Mouse (Mus musculus): ENCODE results near the gene Col23a1.
A peak's percentile ranks its signal among the peaks of the same experiment; 100 is the strongest.
"Not testable (repeated sequence)": the region's sequence is repeated elsewhere in the genome, so short reads cannot be mapped to it uniquely, and the experiment has no call there.

Gene Col23a1

DNA sequence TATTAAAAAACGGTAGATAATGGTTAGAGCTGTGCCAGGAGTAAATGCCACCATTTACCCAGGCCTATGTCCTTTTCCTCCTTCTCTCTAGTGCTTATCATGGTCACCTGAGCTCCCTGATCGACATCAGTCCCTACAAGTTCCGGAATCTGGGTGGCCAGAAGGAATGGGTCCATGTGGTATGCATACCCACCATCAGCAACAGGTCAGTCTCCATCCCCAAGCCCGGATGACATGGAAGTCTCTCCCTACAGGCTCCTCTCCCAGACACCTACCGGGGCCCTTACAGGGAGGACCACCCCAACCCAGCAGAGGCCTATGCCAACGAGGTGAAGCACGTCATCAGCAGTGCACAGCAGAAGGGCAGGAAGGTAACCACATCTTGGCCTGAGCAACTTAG lies 302.2 kb downstream of the Col23a1 start:
- DNase-seq (ENCODE audit: low read depth): no peak

DNA sequence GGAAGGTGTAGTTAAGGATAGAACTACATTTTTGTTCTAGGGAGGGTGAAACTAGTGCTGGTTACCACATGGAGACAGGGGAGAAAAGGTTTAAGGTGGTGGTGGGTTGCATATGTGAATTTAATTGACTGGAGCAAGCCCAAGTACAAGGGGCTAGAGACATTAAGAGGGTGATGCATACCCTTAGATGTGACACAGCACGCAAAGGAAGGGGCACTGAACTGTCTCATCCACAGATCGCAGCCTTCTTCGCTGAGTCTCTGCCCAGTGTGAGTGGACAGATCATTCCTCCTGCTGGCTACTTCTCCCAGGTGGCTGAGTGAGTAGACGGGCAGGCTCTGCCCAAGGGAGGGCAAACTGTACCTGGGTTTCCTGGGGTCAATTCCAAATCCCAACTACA lies 303.6 kb downstream of the Col23a1 start:
- no peak for DNase-seq (ENCODE audit: low read depth)

DNA sequence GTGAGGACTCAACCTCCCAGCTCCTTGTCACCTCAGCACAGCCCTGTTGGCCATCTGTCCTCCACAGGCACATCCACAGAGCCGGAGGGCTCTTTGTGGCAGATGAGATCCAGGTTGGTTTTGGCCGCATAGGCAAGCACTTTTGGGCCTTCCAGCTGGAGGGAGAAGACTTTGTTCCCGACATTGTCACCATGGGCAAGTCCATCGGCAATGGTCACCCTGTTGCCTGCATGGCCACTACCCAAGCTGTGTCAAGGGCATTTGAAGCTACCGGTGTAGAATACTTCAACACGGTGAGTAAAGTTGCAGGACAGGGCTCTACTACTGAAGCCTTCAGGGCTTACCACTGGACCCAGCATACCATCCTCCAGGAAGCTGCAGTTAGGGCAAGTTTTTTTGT lies 304.1 kb downstream of the Col23a1 start:
- no peak for DNase-seq (ENCODE audit: low read depth)

DNA sequence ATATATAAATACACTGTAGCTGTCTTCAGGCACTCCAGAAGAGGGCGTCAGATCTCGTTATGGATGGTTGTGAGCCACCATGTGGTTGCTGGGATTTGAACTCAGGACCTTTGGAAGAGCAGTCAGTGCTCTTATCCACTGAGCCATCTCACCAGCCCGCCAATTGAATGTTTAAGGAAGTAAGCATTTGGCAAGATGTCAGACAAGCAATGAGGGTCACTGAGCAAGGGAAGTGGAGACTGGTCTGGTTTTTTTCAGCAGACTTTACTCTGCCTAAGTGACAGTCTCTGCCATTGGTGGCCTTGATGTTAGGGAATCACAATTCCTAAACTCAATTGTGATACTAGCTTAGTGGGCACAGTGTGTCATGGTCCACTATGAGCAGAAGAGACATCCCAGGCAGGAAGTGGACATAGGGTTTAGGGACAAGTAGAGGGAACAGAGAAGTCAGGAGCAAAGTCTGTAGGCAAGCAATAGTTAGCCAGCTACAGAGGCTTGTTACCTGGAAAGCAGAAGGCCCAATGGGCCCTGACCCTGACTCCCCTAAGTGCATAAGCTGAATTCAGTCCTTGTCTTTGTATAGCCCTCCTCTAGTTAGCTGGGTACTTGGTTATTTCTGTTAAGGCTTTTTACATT lies 305.1 kb downstream of the Col23a1 start:
- DNase-seq (ENCODE audit: low read depth): peak; percentile 80

DNA sequence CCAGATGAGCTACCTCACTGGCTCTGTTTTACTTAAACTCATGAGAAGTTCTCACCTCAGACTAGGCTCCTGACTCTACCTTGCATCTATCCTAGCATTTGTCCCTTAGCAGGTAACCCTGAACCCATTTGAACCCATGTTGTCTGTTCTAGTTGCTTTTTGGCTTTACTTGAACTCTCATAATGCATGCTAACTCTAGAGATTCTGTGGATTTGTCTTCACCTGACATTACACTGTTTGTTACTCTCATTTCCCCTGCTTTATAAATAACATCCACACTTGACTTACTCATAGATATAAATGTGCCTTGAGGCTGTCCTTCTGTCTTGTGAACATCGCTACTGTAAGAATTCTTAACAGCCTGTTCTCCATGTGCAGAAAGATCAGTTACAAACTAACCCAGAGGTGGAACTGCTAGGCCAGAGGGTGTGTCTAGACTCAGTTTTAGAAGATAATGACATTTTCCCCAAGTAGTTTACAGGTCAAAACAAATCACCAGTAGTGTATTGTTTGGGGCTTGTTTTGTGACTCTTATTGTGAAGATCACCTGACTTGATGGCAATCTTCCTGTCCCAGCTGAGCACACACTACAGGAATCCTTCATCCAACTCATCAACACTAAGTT lies 305.9 kb downstream of the Col23a1 start:
- DNase-seq (ENCODE audit: low read depth): no peak

DNA sequence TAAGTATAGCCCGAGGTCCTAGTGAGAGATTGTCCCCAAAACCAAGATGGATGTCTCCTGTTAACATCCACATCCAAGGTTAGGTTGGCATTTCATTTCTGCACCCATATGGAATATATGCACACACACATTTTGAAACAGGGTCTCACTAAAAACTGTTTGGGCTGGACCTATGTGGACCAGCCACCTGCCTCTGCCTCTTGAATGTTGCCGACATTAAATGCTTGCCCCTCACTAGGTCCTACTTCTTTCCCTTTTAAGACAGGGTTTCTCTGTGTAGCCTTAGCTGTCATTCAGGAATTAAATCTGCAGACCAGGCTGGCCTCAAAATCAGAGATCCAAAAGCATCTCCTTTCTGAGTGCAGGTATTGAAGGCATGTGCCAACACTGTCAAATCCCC lies 307.8 kb downstream of the Col23a1 start:
- no peak for DNase-seq (ENCODE audit: low read depth)

DNA sequence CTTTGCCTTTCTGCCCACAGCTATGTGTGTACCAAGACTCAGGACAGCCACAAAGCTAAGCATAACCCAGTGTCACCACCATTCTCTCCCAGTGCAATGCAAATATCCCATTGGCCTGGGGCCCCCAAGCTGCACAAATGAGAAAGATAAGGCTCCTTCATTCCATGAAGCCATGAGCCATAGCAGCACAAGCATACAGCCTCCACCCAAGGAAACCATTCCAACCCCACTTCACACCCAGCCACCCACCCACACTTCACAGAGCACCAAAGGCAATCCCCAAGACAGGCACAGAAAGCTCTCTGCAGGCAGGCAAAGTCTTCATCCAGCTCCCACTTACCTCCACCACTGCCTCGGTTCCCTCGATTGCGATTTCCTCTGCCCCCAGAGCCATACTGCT lies 312.5 kb downstream of the Col23a1 start:
- DNase-seq (ENCODE audit: low read depth): no peak

DNA sequence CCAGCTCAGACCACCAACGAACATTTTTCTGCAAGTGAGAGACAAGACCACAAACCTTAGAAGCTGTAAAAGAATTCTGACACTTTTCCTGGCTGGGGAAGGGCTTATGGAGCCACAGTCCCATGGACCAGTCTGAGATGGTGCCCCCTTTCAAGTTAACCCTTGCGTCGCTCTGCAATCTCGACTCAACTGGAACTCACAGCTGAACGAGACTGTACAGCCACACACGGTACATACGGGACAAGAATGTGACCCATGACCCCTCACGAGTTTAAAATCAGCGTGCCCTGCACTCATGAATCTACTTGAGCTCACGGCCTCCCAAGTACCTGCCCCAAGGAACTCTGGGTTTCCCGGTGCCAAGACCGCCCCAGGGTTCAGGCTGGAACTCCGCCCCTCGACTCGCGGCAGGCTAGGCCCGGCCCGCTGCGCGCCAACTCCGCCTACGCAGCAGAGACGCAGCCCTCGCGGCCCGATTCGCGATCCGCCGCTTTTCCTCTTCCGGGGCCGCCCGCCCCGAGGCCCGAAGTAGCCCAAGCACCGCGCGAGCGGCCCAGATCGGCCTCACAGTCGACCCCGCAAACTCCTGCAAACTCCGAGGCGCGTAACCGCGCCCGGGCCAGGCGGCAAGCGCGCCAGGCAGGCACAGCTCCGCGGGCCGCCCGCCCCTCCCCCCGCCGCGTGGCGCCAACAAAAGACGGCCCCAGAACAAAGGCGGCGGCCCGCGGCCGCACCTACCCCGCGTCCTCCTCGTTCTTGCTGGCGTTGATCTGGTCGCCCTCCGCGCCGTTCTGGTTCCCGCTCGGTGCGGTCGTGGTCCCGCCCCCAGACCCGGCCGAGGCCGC lies 316.1 kb downstream of the Col23a1 start:
- DNase-seq (ENCODE audit: low read depth): peak; percentile 82

DNA sequence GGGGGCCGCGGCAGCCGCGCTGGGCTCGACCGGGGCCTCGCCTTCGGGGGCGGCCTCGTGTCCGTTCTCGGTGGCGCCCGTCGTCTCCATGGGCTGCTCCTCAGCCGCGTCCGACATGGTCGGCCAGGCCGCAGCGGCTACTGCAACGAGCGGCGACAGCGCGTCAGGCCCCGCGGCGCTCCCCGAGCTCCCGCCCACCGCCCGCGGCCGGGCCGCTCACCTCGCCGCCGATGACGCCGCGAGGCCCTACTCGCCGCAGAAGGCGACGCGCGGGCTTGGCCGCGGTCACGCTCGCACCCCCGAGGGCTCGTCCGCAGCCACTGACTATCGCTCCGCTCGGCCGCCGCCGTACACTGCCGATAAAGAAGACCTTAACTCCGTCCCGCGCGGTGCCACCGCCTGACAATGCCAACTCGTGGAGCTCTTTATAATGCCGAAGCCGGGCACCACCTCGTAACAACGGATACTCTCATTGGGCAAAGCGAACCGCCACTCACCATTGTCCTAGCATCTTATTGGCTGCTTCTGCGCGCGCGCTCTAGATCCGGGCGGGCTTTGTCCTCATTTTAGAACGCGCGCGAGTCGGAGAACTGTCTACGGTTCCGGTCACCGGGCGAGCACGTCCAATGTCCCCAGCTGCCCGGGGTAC lies 316.9 kb downstream of the Col23a1 start, which contains the start of gene Hnrnpab:
Gene Hnrnpab (minus strand): TSS at position 401 of the 649 bp plus-strand sequence.
- peak; percentile 98 for DNase-seq (ENCODE audit: low read depth)

DNA sequence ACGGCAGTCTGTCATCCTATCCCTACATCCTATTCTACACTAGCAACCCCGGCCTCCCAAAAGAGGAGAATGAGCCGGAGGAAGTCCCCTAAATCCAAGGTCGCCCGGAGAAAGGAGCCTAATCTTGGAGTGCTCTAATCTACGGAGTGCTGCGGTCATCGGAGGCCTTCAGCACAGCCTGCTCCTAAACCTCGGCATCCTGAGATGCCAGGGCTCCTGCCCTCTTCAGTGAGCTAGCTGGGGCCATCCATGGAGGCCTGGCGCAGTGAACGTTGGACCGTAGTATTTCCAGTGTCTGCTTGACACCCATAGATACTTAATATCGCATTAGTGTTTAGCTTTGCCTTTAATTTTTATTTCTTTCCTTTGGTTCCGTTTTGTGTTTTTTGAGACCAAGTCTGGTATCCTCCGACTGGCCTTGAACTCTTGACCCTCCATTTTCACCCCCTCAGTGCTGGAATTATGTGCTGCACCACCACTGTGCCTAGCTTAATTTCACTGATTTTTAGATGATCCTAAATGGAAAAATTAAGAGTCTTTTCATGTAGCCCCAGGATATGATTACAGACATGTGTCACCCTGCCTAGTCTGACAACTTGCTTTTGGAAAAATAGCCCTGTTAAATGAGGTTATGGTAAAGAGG lies 317.5 kb downstream of the Col23a1 start:
- no peak for DNase-seq (ENCODE audit: low read depth)

DNA sequence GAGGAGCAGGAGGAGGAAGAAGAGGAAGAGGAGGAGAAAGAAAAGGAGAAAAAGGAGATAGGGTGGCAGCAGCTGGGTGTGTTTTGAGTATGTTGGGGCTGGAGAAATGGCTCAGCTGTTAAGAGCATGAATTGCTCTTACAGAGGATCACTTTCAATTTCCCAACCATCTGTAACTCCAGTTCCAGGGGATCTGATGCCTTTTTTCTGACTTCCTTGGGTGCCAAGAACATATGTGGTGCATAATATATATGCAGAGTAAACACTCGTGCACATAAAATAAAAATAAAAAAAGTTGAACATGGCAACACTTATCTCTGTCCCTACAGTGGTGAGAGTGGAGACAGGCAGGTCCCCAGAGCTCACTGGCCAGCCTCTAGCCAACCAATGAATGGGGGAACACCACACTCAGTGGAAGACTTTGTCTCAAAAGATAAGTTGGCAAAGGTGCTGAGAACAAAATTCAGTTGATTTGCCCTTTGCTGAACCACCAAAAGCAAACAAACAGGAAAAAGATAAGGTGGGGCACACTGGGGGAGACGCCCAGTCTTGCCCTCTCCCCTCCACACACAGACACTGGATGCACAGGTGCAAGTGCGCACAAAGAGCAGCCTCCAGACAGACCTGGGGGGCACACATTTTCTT lies 319.7 kb downstream of the Col23a1 start:
- no peak for DNase-seq (ENCODE audit: low read depth)

DNA sequence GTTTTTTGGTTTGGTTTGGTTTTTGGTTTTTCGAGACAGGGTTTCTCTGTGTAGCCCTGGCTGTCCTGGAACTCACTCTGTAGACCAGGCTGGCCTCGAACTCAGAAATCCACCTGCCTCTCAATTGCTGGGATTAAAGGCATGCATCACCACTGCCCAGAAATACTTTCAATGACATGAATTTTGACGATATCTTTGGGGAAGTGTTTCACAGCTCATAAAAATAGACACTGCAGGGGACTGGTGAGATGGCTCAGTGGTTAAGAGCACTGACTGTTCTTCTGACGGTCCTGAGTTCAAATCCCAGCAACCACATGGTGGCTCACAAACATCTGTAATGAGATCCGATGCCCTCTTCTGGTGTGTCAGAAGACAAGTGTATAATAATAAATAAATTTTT lies 320.2 kb downstream of the Col23a1 start:
- not testable (repeated sequence) for DNase-seq (ENCODE audit: low read depth)

DNA sequence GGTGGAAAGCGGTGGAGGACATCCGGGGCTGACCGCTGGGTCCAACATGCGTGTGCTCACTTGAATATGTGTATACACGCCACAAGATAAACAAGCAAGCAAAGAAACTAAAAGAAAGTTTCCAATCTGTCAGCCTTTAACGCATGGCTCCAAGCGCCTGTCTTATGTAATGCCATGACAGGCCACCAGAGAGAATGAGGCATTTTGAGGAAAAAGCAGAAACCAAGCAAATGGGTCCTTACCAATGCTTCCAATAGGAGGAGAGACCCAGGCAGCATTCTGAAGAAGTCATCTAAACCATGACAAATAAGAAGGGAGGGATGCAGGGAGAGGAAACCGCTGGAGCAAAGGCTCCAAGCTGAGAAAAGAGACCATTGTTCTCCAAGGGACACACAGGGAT lies 324.5 kb downstream of the Col23a1 start:
- no peak for DNase-seq (ENCODE audit: low read depth)

DNA sequence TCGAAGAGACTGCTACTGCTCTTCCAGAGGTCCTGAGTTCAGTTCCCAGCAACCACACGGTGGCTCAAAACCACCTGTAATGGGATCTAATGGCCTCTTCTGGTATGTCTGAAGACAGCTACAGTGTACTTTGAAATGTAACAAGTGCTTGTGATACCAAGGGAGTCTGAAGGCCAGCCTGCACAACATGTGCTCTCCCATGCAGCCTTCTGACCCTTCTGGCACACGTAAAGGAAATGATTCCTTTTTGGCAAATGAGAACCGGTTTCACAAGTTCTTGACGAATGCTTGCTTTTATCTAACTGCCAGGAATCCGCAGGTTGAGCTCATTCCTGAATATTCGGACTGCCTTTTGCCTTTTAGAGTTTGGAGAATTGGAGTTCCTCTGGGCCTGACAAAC lies 325.4 kb downstream of the Col23a1 start:
- DNase-seq (ENCODE audit: low read depth): peak; percentile 64

DNA sequence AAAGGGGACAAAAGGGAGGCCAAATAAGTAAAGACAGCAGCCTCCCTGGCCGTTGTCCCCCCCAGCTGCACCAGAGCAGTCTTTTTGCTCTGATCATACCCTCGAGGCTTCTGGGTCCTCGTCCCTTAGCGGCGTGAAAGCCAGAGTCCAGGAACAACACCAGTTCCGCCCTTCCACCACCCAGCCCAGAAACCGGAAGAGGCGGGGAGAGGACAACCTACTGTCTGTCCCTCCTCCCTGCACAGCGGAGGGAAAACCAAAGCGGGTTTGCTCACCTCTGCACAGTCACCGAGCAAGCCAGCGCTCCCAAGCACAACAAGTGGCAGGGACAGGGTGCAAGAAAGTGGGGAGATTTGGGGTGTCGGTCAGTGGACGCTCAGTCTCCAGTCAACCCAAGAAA lies 325.9 kb downstream of the Col23a1 start:
- peak; percentile 93 for DNase-seq (ENCODE audit: low read depth)

DNA sequence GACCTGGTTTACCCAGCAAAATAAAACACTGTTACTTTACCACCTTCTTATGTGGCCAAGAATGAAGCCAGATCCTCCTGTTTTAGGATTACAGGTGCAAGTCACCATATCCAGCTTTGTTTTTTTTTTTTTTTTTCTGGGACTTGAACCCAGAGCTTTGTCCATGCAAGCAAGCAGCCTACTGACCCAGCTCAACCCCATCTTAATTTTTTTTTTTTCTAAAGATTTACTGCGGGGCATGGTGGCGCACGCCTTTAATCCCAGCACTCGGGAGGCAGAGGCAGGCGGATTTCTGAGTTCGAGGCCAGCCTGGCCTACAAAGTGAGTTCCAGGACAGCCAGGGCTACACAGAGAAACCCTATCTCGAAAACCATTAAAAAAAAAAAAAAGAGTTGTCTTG lies 326.4 kb downstream of the Col23a1 start:
- not testable (repeated sequence) for DNase-seq (ENCODE audit: low read depth)

DNA sequence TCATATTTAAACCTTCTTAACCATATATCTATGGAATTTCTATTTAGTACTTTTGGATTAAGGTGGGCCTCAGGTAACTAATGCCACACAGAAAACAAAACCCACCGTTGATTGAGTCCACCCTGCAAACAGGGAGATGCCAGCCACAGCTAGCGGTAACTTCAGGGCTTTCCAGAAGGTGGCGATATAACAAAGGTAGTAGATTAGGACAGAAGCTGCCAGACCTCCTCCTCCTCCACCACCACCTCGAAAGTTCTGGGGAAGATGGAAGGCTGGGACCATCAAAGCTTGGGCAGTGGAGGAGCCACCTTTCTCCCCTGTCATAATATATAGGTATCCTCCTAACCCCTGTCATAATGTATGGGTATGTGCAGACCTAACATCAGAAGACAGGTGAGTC lies 328.0 kb downstream of the Col23a1 start:
- peak; percentile 84 for DNase-seq (ENCODE audit: low read depth)

DNA sequence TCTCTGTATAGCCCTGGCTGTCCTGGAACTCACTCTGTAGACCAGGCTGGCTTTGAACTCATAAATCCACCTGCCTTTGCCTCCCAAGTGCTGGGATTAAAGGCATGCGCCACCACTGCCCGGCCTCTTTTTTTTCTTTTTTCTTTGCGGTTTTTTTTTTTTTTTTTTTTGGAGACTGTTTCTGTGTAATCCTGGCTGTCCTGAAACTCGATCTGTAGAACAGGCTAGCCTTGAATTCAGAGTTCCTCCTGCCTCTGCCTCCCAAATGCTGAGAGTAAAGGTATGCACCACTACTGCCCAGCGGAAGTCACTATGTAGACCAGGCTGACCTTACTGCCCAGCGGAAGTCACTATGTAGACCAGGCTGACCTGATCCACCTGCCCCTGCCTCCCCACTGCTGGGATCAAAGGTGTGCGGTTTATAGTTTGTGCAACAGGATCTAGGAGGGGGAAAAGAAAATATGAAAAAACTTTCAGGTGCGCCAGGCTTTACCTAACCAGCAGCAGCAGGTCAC lies 329.2 kb downstream of the Col23a1 start:
- no peak for DNase-seq (ENCODE audit: low read depth)

DNA sequence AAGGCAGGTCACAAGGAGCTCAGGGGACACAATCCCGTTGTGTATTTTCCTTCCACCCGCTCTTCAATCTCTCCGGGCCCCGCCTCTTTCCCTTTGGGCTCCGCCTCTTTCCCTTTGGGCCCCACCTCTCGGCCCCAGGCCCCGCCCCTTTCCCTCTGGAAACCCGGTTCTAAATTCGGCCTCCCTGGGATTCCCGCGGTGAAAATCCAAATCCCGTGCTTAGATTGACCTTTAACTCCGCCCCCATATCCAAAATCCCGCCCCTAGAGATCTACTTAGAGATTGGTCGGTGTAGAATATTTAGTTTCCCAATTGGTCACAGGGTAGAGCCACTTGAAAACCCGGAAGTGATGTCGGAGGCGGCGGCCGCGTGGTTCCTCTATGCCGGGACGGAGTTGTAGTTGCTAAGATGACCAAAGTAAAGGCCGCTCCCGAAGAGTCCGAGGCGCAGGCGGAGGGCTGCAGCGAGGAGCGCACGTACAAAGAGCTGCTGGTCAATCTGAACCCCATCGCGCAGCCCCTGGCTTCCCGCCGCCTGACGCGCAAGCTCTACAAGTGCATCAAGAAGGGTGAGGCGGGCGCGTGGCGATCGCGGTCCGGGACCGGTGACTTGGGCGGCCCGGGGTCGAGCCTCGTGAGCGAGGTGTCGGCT lies 329.8 kb downstream of the Col23a1 start, which contains the start of gene Nhp2:
Gene Nhp2 (plus strand): TSS at position 327 of the 652 bp plus-strand sequence.
- DNase-seq (ENCODE audit: low read depth): peak; percentile 100

DNA sequence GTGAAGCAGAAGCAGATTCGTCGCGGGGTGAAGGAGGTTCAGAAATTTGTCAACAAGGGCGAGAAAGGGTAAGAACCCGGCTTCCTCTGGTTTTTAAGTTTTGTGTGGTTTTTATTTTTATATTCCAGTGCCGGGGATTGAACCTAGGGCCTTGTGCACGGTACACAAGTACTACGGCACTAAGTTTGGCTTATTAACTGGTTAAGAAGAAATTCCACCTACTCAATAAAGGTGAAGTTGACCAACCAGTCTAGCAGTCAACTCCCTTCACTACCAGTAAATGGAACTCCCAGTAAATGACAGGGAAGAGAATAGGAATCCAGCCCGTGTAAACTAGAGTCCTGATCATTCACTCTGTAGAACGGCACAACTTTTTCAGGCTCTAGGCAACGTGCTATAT lies 330.4 kb downstream of the Col23a1 start:
- no peak for DNase-seq (ENCODE audit: low read depth)

DNA sequence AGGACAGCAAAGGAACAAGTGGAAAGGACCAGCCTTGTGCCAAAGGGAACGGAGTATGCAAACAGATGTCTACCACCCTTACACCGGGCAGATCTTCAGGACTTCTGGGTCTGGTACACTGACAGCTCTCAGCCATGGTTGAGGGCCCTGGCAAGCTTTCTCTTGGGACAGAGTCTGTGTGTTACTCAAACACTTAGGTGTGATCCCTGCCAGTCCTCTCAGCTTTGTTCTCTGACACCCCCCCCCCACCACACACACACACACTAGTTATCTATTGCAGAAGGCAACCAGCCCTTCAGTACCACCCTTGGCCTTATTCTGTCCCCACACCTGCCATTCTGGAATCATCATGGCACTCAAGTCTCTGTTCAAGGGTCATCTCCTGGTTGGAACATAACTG lies 332.1 kb downstream of the Col23a1 start:
- no peak for DNase-seq (ENCODE audit: low read depth)
